11 mouse cellular contexts compared by ENCODE assay signal in genomic region chr11:32488808-32489670, GRCm38 (mm10). TPM values are rescaled to one million over a fixed set of nuclear protein-coding genes. Genes with fewer than 3 reads are reported as not detected.
A peak's percentile ranks its signal among the peaks of the same experiment; 100 is the strongest.
DNase-seq lines count a peak whose midpoint lies in the region; ATAC-seq and TF ChIP-seq lines count a peak whose summit lies in the region.
"Had no signal": no experiment of that assay in that cellular context is flagged by ENCODE, and none has a peak within 500 bp of the region (broad histone marks: within the 10 kb centered on the region; RNA-seq: fewer than 3 reads in every experiment).

No protein-coding gene starts in this region.

- H3K9ac ChIP-seq in intestine, embryonic 14.5 days (ENCODE audit: low read length), result no peak overlapping the region
- no peak overlapping the region for H3K9ac ChIP-seq in intestine, postnatal 0 days (ENCODE audit: low read depth, low read length)
- H3K9ac ChIP-seq in hindbrain, embryonic 14.5 days, result no peak overlapping the region

- no peaks in the 10 kb centered on the region for H3K36me3 ChIP-seq in intestine, embryonic 14.5 days (ENCODE audit: control insufficient read depth, insufficient read depth, low read length)
- no peaks in the 10 kb centered on the region for H3K36me3 ChIP-seq in intestine, postnatal 0 days (ENCODE audit: control insufficient read depth, insufficient read depth)
- H3K36me3 ChIP-seq in megakaryocyte, embryonic 14.5 days (replicated peaks; ENCODE audit: low read length), result no peaks in the 10 kb centered on the region
- H3K36me3 ChIP-seq in hindbrain, embryonic 14.5 days (replicated peaks; ENCODE audit: control insufficient read depth, insufficient read depth), result no peaks in the 10 kb centered on the region

- no peak for DNase-seq in intestine, embryonic 14.5 days (ENCODE audit: low spot score)
- DNase-seq in 416B (ENCODE audit: low read depth), result peak; percentile 57
- peak; percentile 50 for DNase-seq in T-cell, adult 2 months (ENCODE audit: low spot score)
- no peak for DNase-seq in cerebellum, postnatal 4 days (ENCODE audit: low spot score in 2 of 2)
- DNase-seq in hindbrain, embryonic 14.5 days (ENCODE audit: low spot score), result no peak
- DNase-seq in kidney, adult 9 months, result no peak
- DNase-seq: adrenal gland, adult 8-10 months; cerebellum, adult 9-11 months had no signal

- peaks cover 23% of the 10 kb centered on the region for H3K4me1 ChIP-seq in intestine, embryonic 14.5 days (replicated peaks; ENCODE audit: control insufficient read depth, insufficient read depth, low read length)
- 0 out of 2 replicates have a peak, but pooled peaks cover 5% of the 10 kb centered on the region for H3K4me1 ChIP-seq in intestine, postnatal 0 days (replicated peaks; ENCODE audit: control insufficient read depth, insufficient read depth, low read length)
- H3K4me1 ChIP-seq in megakaryocyte, embryonic 14.5 days, result peaks cover 36% of the 10 kb centered on the region
- peaks cover 7% of the 10 kb centered on the region; the same call in 1 of the 2 replicates for H3K4me1 ChIP-seq in hindbrain, embryonic 14.5 days (replicated peaks; ENCODE audit: control insufficient read depth, insufficient read depth, low read length)

- no peak for TF ChIP-seq CTCF in intestine, postnatal 0 days (IDR thresholded peaks at IDR 0.05; ENCODE audit: low read depth)

- 0 out of 2 replicates have a peak, but pooled peaks have one; percentile 53 for ATAC-seq in intestine, embryonic 14.5 days (replicated peaks; ENCODE audit: low FRiP score, low TSS enrichment, low read depth)
- no peak for ATAC-seq in intestine, postnatal 0 days
- no peak for ATAC-seq in hindbrain, embryonic 14.5 days (ENCODE audit: low FRiP score)

- no peak overlapping the region for H3K4me2 ChIP-seq in intestine, embryonic 14.5 days (ENCODE audit: low read length)
- H3K4me2 ChIP-seq in intestine, postnatal 0 days (replicated peaks; ENCODE audit: low read depth), result no peak overlapping the region
- no peak overlapping the region for H3K4me2 ChIP-seq in hindbrain, embryonic 14.5 days (replicated peaks)
- H3K4me2 ChIP-seq: midbrain, embryonic 11.5 days had no signal

- no peak overlapping the region for H3K4me3 ChIP-seq in intestine, embryonic 14.5 days (ENCODE audit: low read depth, low read length)
- H3K4me3 ChIP-seq in intestine, postnatal 0 days (ENCODE audit: low read depth, low read length), result no peak overlapping the region
- peak overlapping the region; percentile 66 for H3K4me3 ChIP-seq in megakaryocyte, embryonic 14.5 days (replicated peaks)
- no peak overlapping the region for H3K4me3 ChIP-seq in hindbrain, embryonic 14.5 days (replicated peaks; ENCODE audit: low read length)

- H3K27me3 ChIP-seq in intestine, embryonic 14.5 days (replicated peaks; ENCODE audit: control insufficient read depth, insufficient read depth, low read length), result no peaks in the 10 kb centered on the region
- H3K27me3 ChIP-seq in intestine, postnatal 0 days (replicated peaks; ENCODE audit: control insufficient read depth, insufficient read depth, low read length), result no peaks in the 10 kb centered on the region
- H3K27me3 ChIP-seq in megakaryocyte, embryonic 14.5 days (replicated peaks), result no peaks in the 10 kb centered on the region
- no peaks in the 10 kb centered on the region for H3K27me3 ChIP-seq in hindbrain, embryonic 14.5 days (ENCODE audit: control insufficient read depth, insufficient read depth, low read length)

- no peak overlapping the region for H3K27ac ChIP-seq in intestine, embryonic 14.5 days (ENCODE audit: low read depth)
- no peak overlapping the region for H3K27ac ChIP-seq in intestine, postnatal 0 days (ENCODE audit: low read depth, low read length)
- no peak overlapping the region for H3K27ac ChIP-seq in hindbrain, embryonic 14.5 days

- WGBS in intestine, embryonic 14.5 days, result 69% methylated on average over 5 of the region's 5 CpGs
- WGBS in intestine, postnatal 0 days, result 75% methylated on average over 5 of the region's 5 CpGs
- WGBS in hindbrain, embryonic 14.5 days, result 97% methylated on average over 5 of the region's 5 CpGs

- no peaks in the 10 kb centered on the region for H3K9me3 ChIP-seq in intestine, embryonic 14.5 days (ENCODE audit: control insufficient read depth, low read length)
- no peaks in the 10 kb centered on the region for H3K9me3 ChIP-seq in intestine, postnatal 0 days (ENCODE audit: control insufficient read depth)
- no peaks in the 10 kb centered on the region for H3K9me3 ChIP-seq in megakaryocyte, embryonic 14.5 days
- H3K9me3 ChIP-seq in hindbrain, embryonic 14.5 days (ENCODE audit: control insufficient read depth, low read length), result no peaks in the 10 kb centered on the region

RNA-seq across cellular contexts. Expression of gene Ubtd2, which starts 33.9 kb away (rescaled TPM):
- polyA plus RNA-seq in intestine, embryonic 14.5 days (2014; fragmentation: Nextera tagmentation; extraction: Ambion mirVana), result 48.6 and 57.6 TPM in 2 replicates
- 7.1 and 7.9 TPM in 2 replicates for polyA plus RNA-seq in intestine, postnatal 0 days (2015; fragmentation: Nextera tagmentation; extraction: Ambion mirVana)
- 0.96 TPM in 1 of 2 replicates, not detected in the other for polyA plus RNA-seq in megakaryocyte, embryonic 14.5 days (2012; ENCODE audit: insufficient read depth, low replicate concordance)
- polyA plus RNA-seq in hindbrain, embryonic 14.5 days (2014; fragmentation: Nextera tagmentation; extraction: Ambion mirVana), result 53.7 and 55.9 TPM in 2 replicates

RNA-seq across cellular contexts. Expression of gene Efcab9, which starts 42.8 kb away (rescaled TPM):
- polyA plus RNA-seq in intestine, embryonic 14.5 days (2014; fragmentation: Nextera tagmentation; extraction: Ambion mirVana), result 0.30 and 0.58 TPM in 2 replicates
- 0.21 and 0.58 TPM in 2 replicates for polyA plus RNA-seq in intestine, postnatal 0 days (2015; fragmentation: Nextera tagmentation; extraction: Ambion mirVana)
- polyA plus RNA-seq in megakaryocyte, embryonic 14.5 days (2012; ENCODE audit: insufficient read depth, low replicate concordance), result 0.38 TPM in 1 of 2 replicates, not detected in the other
- polyA plus RNA-seq in hindbrain, embryonic 14.5 days (2014; fragmentation: Nextera tagmentation; extraction: Ambion mirVana), result not detected in 2 replicates

RNA-seq across cellular contexts. Expression of gene Stk10, which starts 44.1 kb away (rescaled TPM):
- polyA plus RNA-seq in intestine, embryonic 14.5 days (2014; fragmentation: Nextera tagmentation; extraction: Ambion mirVana), result 3.0 and 3.3 TPM in 2 replicates
- polyA plus RNA-seq in intestine, postnatal 0 days (2015; fragmentation: Nextera tagmentation; extraction: Ambion mirVana), result 2.6 and 2.7 TPM in 2 replicates
- 21.6 and 28.3 TPM in 2 replicates for polyA plus RNA-seq in megakaryocyte, embryonic 14.5 days (2012; ENCODE audit: insufficient read depth, low replicate concordance)
- polyA plus RNA-seq in hindbrain, embryonic 14.5 days (2014; fragmentation: Nextera tagmentation; extraction: Ambion mirVana), result 1.8 and 2.2 TPM in 2 replicates

Comparison
In these comparisons a context has a peak if more than half of its experiments do, and no peak if none do; other contexts are left out.
1. DNase-seq: peak in 416B (single experiment) and T-cell, adult 2 months (single experiment); none in intestine, embryonic 14.5 days (single experiment), cerebellum, postnatal 4 days (0 of 2), hindbrain, embryonic 14.5 days (single experiment) and kidney, adult 9 months (single experiment).